Mouse (Mus musculus) forebrain, embryonic 11.5 days (tissue): ENCODE measurements around the gene Nup50. TPM values are rescaled to one million over a fixed set of nuclear protein-coding genes. Genes with fewer than 3 reads are reported as not detected.

Experiments
- ATAC-seq: fragments of 200-750 bp; cut with Nextera tagmentation; replicated peaks from 2 replicates; pipeline ENCODE4 v1.8.0; 2017; ENCODE audit warnings: moderate TSS enrichment; ENCODE audit not compliant: low FRiP score
- DNase-seq: peaks from one replicate; pipeline ENCODE4 v3.0.0-alpha.2; 2017; ENCODE audit warnings: low spot score
- H3K27ac ChIP-seq: fragments of 300-500 bp; sonication (generic); 2 replicates; pipeline ENCODE4 v1.5.1; 2014; ENCODE audit warnings: low read depth, low read length
- H3K27me3 ChIP-seq: fragments of 300-500 bp; sonication (generic); 2 replicates; pipeline ENCODE4 v1.6.1; 2014; ENCODE audit warnings: mild to moderate bottlenecking, low read length, mixed read lengths; ENCODE audit not compliant: control insufficient read depth, insufficient read depth
- H3K36me3 ChIP-seq: fragments of 300-500 bp; sonication (generic); 2 replicates; pipeline ENCODE4 v1.6.1; 2014; ENCODE audit warnings: mild to moderate bottlenecking, low read length, moderate library complexity, mixed read lengths; ENCODE audit not compliant: control insufficient read depth, insufficient read depth
- H3K4me1 ChIP-seq: fragments of 300-500 bp; sonication (generic); replicated peaks from 2 replicates; pipeline ENCODE4 v1.6.1; 2014; ENCODE audit warnings: low read length, mixed read lengths; ENCODE audit not compliant: control insufficient read depth, insufficient read depth
- H3K4me2 ChIP-seq: fragments of 300-500 bp; sonication (generic); 2 replicates; pipeline ENCODE4 v1.6.1; 2014; ENCODE audit warnings: low read depth, mild to moderate bottlenecking, low read length, moderate library complexity, mixed read lengths; ENCODE audit not compliant: severe bottlenecking
- H3K4me3 ChIP-seq: fragments of 300-500 bp; sonication (generic); 2 replicates; pipeline ENCODE4 v1.5.1; 2014; ENCODE audit warnings: low read depth, low read length
- H3K9ac ChIP-seq: fragments of 300-500 bp; sonication (generic); 2 replicates; pipeline ENCODE4 v1.6.1; 2014; ENCODE audit warnings: low read length
- H3K9me3 ChIP-seq: fragments of 300-500 bp; sonication (generic); 2 replicates; pipeline ENCODE4 v1.6.1; 2016; ENCODE audit warnings: low read length, mixed read lengths; ENCODE audit not compliant: control insufficient read depth
- WGBS: fragments of 180-500 bp; shearing (Covaris S2); extraction: QIAGEN DNeasy Blood & Tissue Kit; methylation state at CpG from one replicate; pipeline ENCODE4 v1.1.7; 2014; 5-methylcytosine and 5-hydroxymethylcytosine counted together
- polyA plus RNA-seq: library from polyadenylated mRNA; unstranded; fragments of >200 nt; fragmentation: Nextera tagmentation; extraction: Ambion mirVana; gene quantifications from 2 replicates; pipeline ENCODE4 v1.2.1, GENCODE M21; 2014

Nup50 gene
- polyA plus RNA-seq, 1 experiment from 2014 or later, result 79.7 TPM

- ATAC-seq (no peak), DNase-seq (no peak)
- Histone ChIP-seq H3K27me3 (no peaks in the 10 kb centered on the region), H3K4me1 (peaks cover 11% of the 10 kb centered on the region; the same call in 1 of the 2 replicates), H3K9ac (no peak overlapping the region), H3K27ac (no peak overlapping the region), H3K9me3 (no peaks in the 10 kb centered on the region), H3K4me2 (no peak overlapping the region), H3K4me3 (no peak overlapping the region), H3K36me3 (no peaks in the 10 kb centered on the region)
- WGBS, result 37% methylated on average over 4 of the region's 4 CpGs
These were observed 52.5 kb downstream of the Nup50 start for GRCm38 (mm10) chr15:84975729-84976128.

GRCm38 (mm10) chr15:84981609-84982313 lies 58.5 kb downstream of the Nup50 start:
- Histone ChIP-seq H3K9me3 (no peaks in the 10 kb centered on the region), H3K36me3 (no peaks in the 10 kb centered on the region), H3K4me1 (no peaks in the 10 kb centered on the region), H3K27me3 (no peaks in the 10 kb centered on the region), H3K4me3 (no peak overlapping the region), H3K27ac (no peak overlapping the region), H3K9ac (no peak overlapping the region), H3K4me2 (no peak overlapping the region)
- whole genome bisulfite sequencing, result 99% methylated on average over 9 of the region's 9 CpGs
- ATAC-seq (no peak), DNase-seq (no peak)

- no peak overlapping the region for H3K4me3 ChIP-seq
- no peak overlapping the region for H3K9ac ChIP-seq
- H3K4me1 ChIP-seq, result 0 out of 2 replicates have a peak, but pooled peaks cover 2% of the 10 kb centered on the region
- H3K36me3 ChIP-seq, result no peaks in the 10 kb centered on the region
- H3K4me2 ChIP-seq, result no peak overlapping the region
- ATAC-seq, result no peak
- no peaks in the 10 kb centered on the region for H3K27me3 ChIP-seq
- no peak overlapping the region for H3K27ac ChIP-seq
- no peak for DNase-seq
- WGBS, result 85% methylated on average over 3 of the region's 3 CpGs
- H3K9me3 ChIP-seq, result no peaks in the 10 kb centered on the region
These were observed 59.7 kb downstream of the Nup50 start for GRCm38 (mm10) chr15:84982888-84983287.

- no peaks in the 10 kb centered on the region for H3K36me3 ChIP-seq
- H3K27me3 ChIP-seq, result no peaks in the 10 kb centered on the region
- DNase-seq, result no peak
- H3K9me3 ChIP-seq, result no peaks in the 10 kb centered on the region
- no peak for ATAC-seq
- no peak overlapping the region for H3K9ac ChIP-seq
- 0 out of 2 replicates have a peak, but pooled peaks cover 4% of the 10 kb centered on the region for H3K4me1 ChIP-seq
- no peak overlapping the region for H3K27ac ChIP-seq
- no peak overlapping the region for H3K4me2 ChIP-seq
- 87% methylated on average over 7 of the region's 7 CpGs for WGBS
- no peak overlapping the region for H3K4me3 ChIP-seq
These were observed 60.5 kb downstream of the Nup50 start for GRCm38 (mm10) chr15:84983721-84984120.

- H3K9ac ChIP-seq, result no peak overlapping the region
- 90% methylated on average over 12 of the region's 12 CpGs for WGBS
- no peaks in the 10 kb centered on the region for H3K36me3 ChIP-seq
- DNase-seq (no peak), ATAC-seq (no peak)
- no peaks in the 10 kb centered on the region for H3K9me3 ChIP-seq
- H3K4me2 ChIP-seq, result no peak overlapping the region
- no peak overlapping the region for H3K4me3 ChIP-seq
- H3K27ac ChIP-seq, result no peak overlapping the region
- no peaks in the 10 kb centered on the region for H3K27me3 ChIP-seq
- peaks cover 4% of the 10 kb centered on the region; the same call in 1 of the 2 replicates for H3K4me1 ChIP-seq
These were observed 62.4 kb downstream of the Nup50 start for GRCm38 (mm10) chr15:84985516-84986160.

GRCm38 (mm10) chr15:84986171-84987019 lies 63.2 kb downstream of the Nup50 start:
- peaks cover 4% of the 10 kb centered on the region; the same call in 1 of the 2 replicates for H3K4me1 ChIP-seq
- H3K36me3 ChIP-seq, result no peaks in the 10 kb centered on the region
- H3K27ac ChIP-seq, result no peak overlapping the region

GRCm38 (mm10) chr15:84987020-84987815 lies 64.0 kb downstream of the Nup50 start:
- Histone ChIP-seq H3K4me1 (peaks cover 4% of the 10 kb centered on the region; the same call in 1 of the 2 replicates), H3K36me3 (no peaks in the 10 kb centered on the region), H3K9ac (peak overlapping the region; percentile 87), H3K27ac (no peak overlapping the region), H3K27me3 (no peaks in the 10 kb centered on the region), H3K4me3 (peak overlapping the region; percentile 88), H3K9me3 (no peaks in the 10 kb centered on the region), H3K4me2 (peak overlapping the region; percentile 78)
- ATAC-seq (peak; percentile 49), DNase-seq (peak; percentile 80)
- 1% methylated on average over 38 of the region's 53 CpGs for WGBS

More at GRCm38 (mm10) chr15:84986171-84987019, 63.2 kb downstream of the Nup50 start:
- no peaks in the 10 kb centered on the region for H3K9me3 ChIP-seq
- WGBS, result 68% methylated on average over 4 of the region's 4 CpGs
- no peak for ATAC-seq
- H3K4me3 ChIP-seq, result peak overlapping the region; percentile 88
- H3K9ac ChIP-seq, result peak overlapping the region; percentile 87
- H3K27me3 ChIP-seq, result no peaks in the 10 kb centered on the region
- H3K4me2 ChIP-seq, result peak overlapping the region; percentile 78
- DNase-seq, result no peak
